Mouse (Mus musculus) heart, postnatal 0 days (tissue): Measurements from ENCODE around the gene Pkig. TPM values are rescaled to one million over a fixed set of nuclear protein-coding genes. Genes with fewer than 3 reads are reported as not detected.
A peak's percentile ranks its signal among the peaks of the same experiment; 100 is the strongest.
"Not testable (repeated sequence)": the region's sequence is repeated elsewhere in the genome, so short reads cannot be mapped to it uniquely, and the experiment has no call there.

Experiments used
- ATAC-seq: fragments of 200-750 bp; cut with Nextera tagmentation; 2 replicates; pipeline ENCODE4 v1.8.0; 2017; ENCODE audit warnings: low read depth, moderate number of reproducible peaks, moderate library complexity; ENCODE audit not compliant: insufficient read depth
- DNase-seq: peaks from one replicate; pipeline ENCODE4 v3.0.0-alpha.2; 2016; ENCODE audit warnings: low spot score
- H3K27ac ChIP-seq: fragments of 300-500 bp; sonication (generic); 2 replicates; pipeline ENCODE4 v1.5.1; 2014; ENCODE audit warnings: low read depth, mild to moderate bottlenecking
- H3K27me3 ChIP-seq: fragments of 300-500 bp; sonication (generic); 2 replicates; pipeline ENCODE4 v1.6.1; 2014; ENCODE audit warnings: low read length, mixed read lengths; ENCODE audit not compliant: control insufficient read depth, insufficient read depth
- H3K36me3 ChIP-seq: fragments of 300-500 bp; sonication (generic); replicated peaks from 2 replicates; pipeline ENCODE4 v1.6.1; 2014; ENCODE audit warnings: low read length, mixed read lengths; ENCODE audit not compliant: control insufficient read depth, insufficient read depth
- H3K4me1 ChIP-seq: fragments of 300-500 bp; sonication (generic); 2 replicates; pipeline ENCODE4 v1.6.1; 2014; ENCODE audit warnings: antibody characterized with exemption; ENCODE audit not compliant: control insufficient read depth, insufficient read depth
- H3K4me2 ChIP-seq: fragments of 300-500 bp; sonication (generic); 2 replicates; pipeline ENCODE4 v1.6.1; 2014; ENCODE audit warnings: low read depth, mild to moderate bottlenecking, low read length, moderate library complexity
- H3K4me3 ChIP-seq: fragments of 300-500 bp; sonication (generic); 2 replicates; pipeline ENCODE4 v1.5.1; 2014; ENCODE audit warnings: low read depth, low read length
- H3K9ac ChIP-seq: fragments of 300-500 bp; sonication (generic); replicated peaks from 2 replicates; pipeline ENCODE4 v1.6.1; 2014; ENCODE audit warnings: low read depth, low read length, mixed read lengths
- H3K9me3 ChIP-seq: fragments of 300-500 bp; sonication (generic); replicated peaks from 2 replicates; pipeline ENCODE4 v1.6.1; 2016; ENCODE audit warnings: low read length; ENCODE audit not compliant: control insufficient read depth
- CTCF ChIP-seq: IDR thresholded peaks from 2 replicates; pipeline ENCODE4 v1.5.1; 2016; ENCODE audit warnings: antibody characterized with exemption, control low read depth, low read depth
- EP300 ChIP-seq: IDR thresholded peaks from 2 replicates; pipeline ENCODE4 v1.6.1; 2016; ENCODE audit warnings: antibody characterized with exemption, low read depth
- whole genome bisulfite sequencing: fragments of 180-500 bp; shearing (Covaris S2); extraction: QIAGEN DNeasy Blood & Tissue Kit; methylation state at CpG from one replicate; pipeline ENCODE4 v1.1.7; 2014; 5-methylcytosine and 5-hydroxymethylcytosine counted together
- polyA plus RNA-seq: library from polyadenylated mRNA; unstranded; fragments of >200 nt; fragmentation: Nextera tagmentation; extraction: Ambion mirVana; gene quantifications from 2 replicates; pipeline ENCODE4 v1.2.1, GENCODE M21; 2015
- total RNA-seq: library from RNA; depleted of rRNA; stranded (reverse); fragments of >200 nt; gene quantifications from 2 replicates; pipeline ENCODE4 v1.2.3, GENCODE M21; 2014; ENCODE audit warnings: low replicate concordance

Pkig gene
- total and polyA plus RNA-seq, 2 experiments from 2014 or later = 363 to 495 TPM

DNA sequence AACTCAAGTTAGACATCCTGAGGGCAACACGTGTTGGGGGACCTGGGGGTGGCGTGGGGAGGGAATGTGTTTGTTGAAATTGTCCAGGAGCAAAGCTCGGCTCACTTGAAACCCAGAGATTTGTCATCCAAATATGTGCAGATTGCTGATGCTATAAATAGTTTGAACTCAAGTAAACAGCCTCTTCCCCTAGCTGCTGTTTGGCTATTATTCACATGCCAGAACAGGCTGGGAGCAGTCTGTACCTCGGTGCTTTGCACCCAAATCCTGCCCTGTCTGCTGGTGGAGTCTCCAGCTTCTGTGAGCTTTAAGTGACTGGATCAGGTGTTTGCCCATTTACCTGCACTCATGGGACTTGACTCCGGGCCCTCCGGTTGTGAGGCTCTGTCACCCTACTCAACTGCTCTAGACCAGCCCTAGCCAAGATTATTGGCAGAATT lies 27.6 kb downstream of the Pkig start:
- DNase-seq (peak; percentile 97), ATAC-seq (peak; percentile 91)
- Histone ChIP-seq H3K9ac (peak overlapping the region; percentile 58), H3K4me3 (no peak overlapping the region), H3K4me1 (peaks cover 64% of the 10 kb centered on the region), H3K4me2 (peak overlapping the region; percentile 36), H3K36me3 (no peaks in the 10 kb centered on the region), H3K27ac (peak overlapping the region; percentile 98), H3K9me3 (no peaks in the 10 kb centered on the region), H3K27me3 (no peaks in the 10 kb centered on the region)
- WGBS = 11% methylated on average over 6 of the region's 6 CpGs
- TF ChIP-seq CTCF (no peak), EP300 (peak; percentile 100)

DNA sequence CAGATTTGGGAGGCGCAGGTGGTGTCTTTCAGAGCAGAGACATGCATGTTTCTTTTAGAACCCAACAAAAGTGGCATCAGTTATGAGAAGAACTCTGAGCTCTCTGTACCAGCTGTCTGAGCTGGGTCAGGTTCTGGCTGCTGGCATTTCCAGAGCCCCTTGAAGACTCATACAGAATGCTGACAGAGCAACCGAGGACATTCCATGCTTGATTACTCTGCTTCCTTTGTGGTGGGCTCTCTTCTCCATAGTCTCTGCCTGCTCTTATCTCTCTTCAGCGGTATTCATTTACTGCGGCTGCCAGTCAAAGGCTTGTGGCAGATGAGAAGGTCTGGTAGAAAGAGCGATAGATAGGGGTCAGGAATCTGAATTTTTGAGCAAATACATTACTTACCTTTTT lies 28.0 kb downstream of the Pkig start:
- Histone ChIP-seq H3K9me3 (no peaks in the 10 kb centered on the region), H3K27ac (peak overlapping the region; percentile 98), H3K9ac (peak overlapping the region; percentile 58), H3K4me1 (peaks cover 69% of the 10 kb centered on the region), H3K27me3 (no peaks in the 10 kb centered on the region), H3K4me2 (peak overlapping the region; percentile 36), H3K4me3 (no peak overlapping the region), H3K36me3 (no peaks in the 10 kb centered on the region)
- TF ChIP-seq EP300 (no peak), CTCF (no peak)
- peak; percentile 51 for DNase-seq
- ATAC-seq = peak; percentile 21
- WGBS = 13% methylated on average over 5 of the region's 5 CpGs

GRCm38 (mm10) chr2:163686886-163687285 lies 28.7 kb downstream of the Pkig start:
- Histone ChIP-seq H3K9ac (no peak overlapping the region), H3K4me3 (no peak overlapping the region), H3K4me1 (peaks cover 73% of the 10 kb centered on the region), H3K9me3 (no peaks in the 10 kb centered on the region), H3K4me2 (peak overlapping the region; percentile 36; the same call in 1 of the 2 replicates), H3K27me3 (no peaks in the 10 kb centered on the region), H3K36me3 (no peaks in the 10 kb centered on the region), H3K27ac (peak overlapping the region; percentile 98)
- DNase-seq (no peak), ATAC-seq (no peak)
- no peak for TF ChIP-seq EP300
- TF ChIP-seq CTCF = no peak
- WGBS = 63% methylated on average over 3 of the region's 3 CpGs

GRCm38 (mm10) chr2:163688377-163688776 lies 30.2 kb downstream of the Pkig start:
- H3K9ac ChIP-seq, H3K36me3 ChIP-seq, H3K4me3 ChIP-seq, ATAC-seq, H3K27me3 ChIP-seq, H3K9me3 ChIP-seq, H3K4me2 ChIP-seq: not testable (repeated sequence)
- peak overlapping the region; percentile 98 for H3K27ac ChIP-seq
- DNase-seq = peak; percentile 41
- WGBS = 35% methylated on average over 1 of the region's 1 CpGs
- peaks cover 82% of the 10 kb centered on the region for H3K4me1 ChIP-seq

GRCm38 (mm10) chr2:163689771-163690170 lies 31.6 kb downstream of the Pkig start:
- Histone ChIP-seq H3K4me3 (no peak overlapping the region), H3K27ac (peak overlapping the region; percentile 98), H3K9ac (peak overlapping the region; percentile 26; the same call in 1 of the 2 replicates), H3K4me1 (peaks cover 88% of the 10 kb centered on the region), H3K27me3 (no peaks in the 10 kb centered on the region), H3K36me3 (no peaks in the 10 kb centered on the region), H3K9me3 (no peaks in the 10 kb centered on the region), H3K4me2 (no peak overlapping the region)
- DNase-seq (no peak), ATAC-seq (no peak)
- whole genome bisulfite sequencing = 65% methylated on average over 3 of the region's 3 CpGs
- TF ChIP-seq EP300 (no peak), CTCF (no peak)
